Mouse (Mus musculus) right cerebral cortex, postnatal 10 days (tissue): ENCODE results near the gene Myo9a.

ENCODE experiments used
- DNase-seq, 2 experiments: peaks; one replicate each; pipeline ENCODE4 v3.0.0; 2021; ENCODE audit warnings: low spot score in 2 of 2

Myo9a gene

DNA sequence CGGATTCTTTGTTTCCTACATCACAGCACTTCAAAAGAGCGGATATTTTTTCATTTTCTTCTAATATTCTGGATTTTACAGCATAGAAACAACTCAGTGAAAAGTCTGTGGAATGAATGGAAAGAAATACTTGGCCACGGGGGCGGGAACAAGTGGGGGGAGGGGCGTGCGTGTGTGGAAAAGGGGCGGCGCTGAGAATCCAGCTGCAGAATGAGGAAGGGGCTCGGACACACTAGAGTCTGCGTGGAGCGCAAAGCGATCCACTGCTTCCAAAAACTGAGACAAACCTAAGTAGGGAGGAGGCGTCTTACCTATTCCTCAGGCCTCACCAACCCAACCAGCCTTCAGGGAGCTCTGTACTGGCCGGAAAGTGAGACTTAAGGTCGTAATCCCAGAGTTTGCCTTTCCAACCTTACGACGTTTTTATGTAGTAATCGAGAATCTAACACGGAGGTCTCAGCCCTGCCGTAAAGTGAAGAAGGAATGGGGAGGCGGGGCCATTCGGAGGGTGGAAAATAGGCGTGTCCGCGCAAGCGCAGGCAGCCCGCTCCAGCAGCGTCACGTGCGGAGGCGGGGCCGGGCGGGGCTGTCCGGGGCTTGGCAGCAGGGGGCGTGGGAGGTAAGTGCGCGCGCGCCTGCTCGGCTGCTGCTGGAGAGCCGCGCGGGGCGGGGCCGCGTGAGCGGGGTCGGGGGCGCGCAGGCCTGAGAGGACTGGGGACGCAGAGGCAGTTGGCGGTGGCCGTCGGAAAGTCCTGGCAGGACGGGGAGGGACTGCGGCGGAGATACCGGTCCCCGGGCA, at the start of gene Myo9a, which contains the start of gene Senp8:
TSS of gene Myo9a (plus strand) at position 630 of the 799 bp plus-strand sequence.
TSS of gene Senp8 (minus strand) at position 444 of the 799 bp plus-strand sequence.
- peak; percentile 99 to 100 for DNase-seq

GRCm38 (mm10) chr9:59701094-59701493, 49.6 kb upstream of the Myo9a start:
- no peak for DNase-seq

- no peak for DNase-seq
These were observed 47.6 kb upstream of the Myo9a start for GRCm38 (mm10) chr9:59703099-59703498.

- no peak for DNase-seq
These were observed 43.6 kb upstream of the Myo9a start for GRCm38 (mm10) chr9:59706850-59707825.

DNA sequence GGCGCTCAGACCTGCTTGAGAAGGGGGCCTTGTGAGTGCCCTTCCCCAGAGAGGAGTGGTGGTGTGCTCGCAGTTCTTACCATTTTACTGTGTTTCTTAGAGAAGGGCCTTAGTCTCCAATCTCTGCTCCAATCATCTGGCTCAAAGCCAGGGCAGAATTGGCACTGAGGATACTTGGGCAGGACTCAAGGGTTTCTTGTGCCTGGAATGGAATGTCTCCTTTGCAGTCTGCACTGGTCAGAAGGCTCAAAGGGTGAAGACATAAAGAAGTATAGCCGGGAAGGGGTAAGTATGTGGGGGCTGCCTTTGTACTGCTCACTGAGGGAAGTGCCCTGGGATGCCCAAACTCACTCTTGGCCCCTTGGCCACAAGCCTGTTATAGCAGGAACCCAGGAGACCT, 41.5 kb upstream of the Myo9a start:
- peak in 1 of 2 experiments; percentile 49 for DNase-seq

DNA sequence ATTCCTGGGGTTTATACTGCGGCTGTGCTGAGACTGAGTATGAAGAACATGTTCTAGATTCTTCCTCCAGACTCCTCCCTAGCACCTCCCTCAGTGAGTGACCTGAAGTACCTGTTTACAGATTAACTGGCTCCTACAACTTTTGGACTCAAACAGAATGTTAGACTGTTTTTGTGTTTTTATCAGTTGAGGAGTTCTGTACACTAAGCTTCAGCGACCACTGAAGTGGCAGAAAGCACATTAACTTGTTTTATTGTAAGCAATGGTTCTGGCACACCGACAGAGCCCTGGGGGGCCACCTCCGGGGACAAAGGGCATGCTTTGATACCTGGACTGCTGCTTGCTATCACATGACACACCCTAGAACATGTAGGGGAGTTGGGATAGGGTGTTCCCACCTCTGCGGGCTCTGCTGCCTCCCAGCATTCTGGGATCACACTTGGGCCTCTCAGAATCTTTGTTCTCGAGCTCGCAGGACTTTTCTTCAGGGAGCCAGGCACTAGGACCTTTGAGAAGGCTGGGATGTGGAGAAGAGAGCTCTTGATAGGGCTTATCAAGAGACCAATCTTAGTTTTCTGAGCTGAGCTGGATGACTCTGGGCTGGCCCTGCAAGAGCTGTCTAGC, 34.3 kb upstream of the Myo9a start:
- no peak for DNase-seq

- no peak for DNase-seq
These were observed 32.5 kb upstream of the Myo9a start for GRCm38 (mm10) chr9:59718237-59718636.

- no peak for DNase-seq
These were observed 29.6 kb upstream of the Myo9a start for GRCm38 (mm10) chr9:59721144-59721543.

DNA sequence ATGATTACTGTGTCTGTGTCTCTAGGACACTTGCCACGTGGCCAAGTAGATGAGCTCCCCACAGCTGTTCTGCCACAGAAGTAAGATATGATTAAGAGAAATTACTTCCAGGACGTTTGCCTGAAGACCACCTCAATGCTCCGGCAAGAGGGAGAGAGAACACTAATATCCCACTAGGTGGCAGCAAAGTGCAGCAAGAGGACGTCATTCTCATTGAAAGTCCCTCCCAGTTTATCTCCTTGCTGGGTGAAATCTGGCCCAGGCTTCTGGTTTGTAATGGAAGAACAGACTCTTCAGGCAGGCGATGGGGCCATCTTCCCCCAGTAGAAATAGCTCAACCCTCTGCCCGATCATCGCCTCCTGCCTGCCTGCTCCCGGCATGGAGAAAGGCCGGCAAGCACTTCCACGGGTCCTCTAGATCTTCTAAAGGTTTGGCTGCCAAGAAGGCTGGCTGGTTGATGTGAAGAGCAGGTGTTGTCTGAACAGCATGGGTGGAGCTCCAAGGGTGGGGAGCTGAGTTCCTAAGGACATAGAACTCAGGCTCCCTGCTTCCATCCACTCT, 27.5 kb upstream of the Myo9a start:
- peak; percentile 84 to 86 for DNase-seq

GRCm38 (mm10) chr9:59723791-59724442, 26.8 kb upstream of the Myo9a start:
- DNase-seq = peak; percentile 61 to 63

GRCm38 (mm10) chr9:59725515-59725914, 25.2 kb upstream of the Myo9a start:
- DNase-seq = no peak

- no peak for DNase-seq
These were observed 23.0 kb upstream of the Myo9a start for GRCm38 (mm10) chr9:59727569-59728286.

DNA sequence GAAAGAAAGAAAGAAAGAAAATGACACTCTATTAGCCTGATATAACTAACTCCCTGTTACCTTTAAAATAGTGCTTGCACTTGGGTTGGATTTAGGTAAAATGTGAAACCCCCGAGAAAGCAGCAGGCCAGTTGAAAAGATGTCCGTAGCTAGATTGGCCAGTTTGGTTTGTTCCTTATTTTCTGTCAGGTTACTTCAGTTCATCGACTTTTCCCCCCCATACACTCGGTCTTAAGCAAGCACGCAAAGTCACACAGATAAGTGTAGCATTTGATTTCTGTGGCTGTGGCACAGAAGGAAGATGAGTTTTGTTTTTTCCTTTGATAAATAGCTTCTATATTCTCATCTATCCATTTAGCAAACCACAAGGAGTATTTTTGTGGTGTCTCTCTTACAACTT, 19.6 kb upstream of the Myo9a start:
- no peak for DNase-seq

GRCm38 (mm10) chr9:59733075-59733474, 17.6 kb upstream of the Myo9a start:
- no peak for DNase-seq

- no peak for DNase-seq
These were observed 15.3 kb upstream of the Myo9a start for GRCm38 (mm10) chr9:59735394-59735793.

- no peak for DNase-seq
These were observed 10.1 kb upstream of the Myo9a start for GRCm38 (mm10) chr9:59740593-59740992.

GRCm38 (mm10) chr9:59743903-59744302, 6.8 kb upstream of the Myo9a start:
- no peak for DNase-seq

GRCm38 (mm10) chr9:59748387-59748786, 2.3 kb upstream of the Myo9a start:
- DNase-seq = no peak

GRCm38 (mm10) chr9:59748969-59749368, 1.7 kb upstream of the Myo9a start:
- peak; percentile 35 to 37 for DNase-seq

DNA sequence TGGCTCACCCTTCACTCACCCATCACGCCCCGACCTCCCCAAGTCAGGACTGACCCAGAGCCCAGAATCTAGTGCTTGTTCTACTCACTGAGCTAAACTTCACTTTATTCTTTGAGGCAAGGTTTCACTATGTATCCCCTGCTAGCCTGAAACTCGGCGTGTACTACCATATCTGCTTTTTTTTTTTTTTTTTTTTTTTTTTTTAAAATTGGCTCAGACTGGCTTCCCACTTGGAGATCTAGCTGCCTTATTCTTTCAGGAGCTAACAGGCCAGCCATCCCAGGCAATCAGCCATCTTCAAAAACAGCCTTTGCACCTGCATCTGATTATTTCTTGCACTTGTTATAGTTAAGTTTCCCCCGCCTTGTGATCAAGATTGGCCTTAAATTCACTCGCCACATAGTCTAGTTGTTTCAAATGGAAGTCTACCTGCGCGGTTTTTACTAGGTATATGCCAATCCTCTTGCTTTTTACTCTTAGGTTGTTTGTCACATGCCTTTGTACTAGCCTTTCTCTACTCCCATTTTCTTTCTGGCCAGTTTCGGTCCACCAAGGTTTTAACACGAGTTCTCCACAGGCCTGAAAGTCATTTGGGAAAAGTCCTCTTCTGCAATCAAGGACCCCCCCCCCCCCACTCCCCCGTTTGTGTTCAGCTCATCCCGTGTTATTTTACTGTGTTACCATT, 973 bp upstream of the Myo9a start:
- DNase-seq = no peak
